Mouse (Mus musculus) v-Abl transformed pro-B cells (cell line): ENCODE measurements at regions not wholly inside any gene's neighbourhood (a gene's known extent, or its start where the extent isn't known, plus 50 kb on each side); places are given as distances from the start of the nearest gene placed in this dataset.

Experiments
- in situ Hi-C, 2 experiments: fragments of 400-800 bp; cut with MboI; formaldehyde crosslinking; loops; one replicate each; pipeline ENCODE4 v1.15.1; 2025; ENCODE audit not compliant: unreplicated experiment in 2 of 2

GRCm38 (mm10) chr10:72533859-72534258 is 120.8 kb upstream of the Zwint start:
- in situ Hi-C loops: no loop called here

- in situ Hi-C loops: no loop called here
Measured at GRCm38 (mm10) chr10:72549564-72549963, 105.1 kb upstream of the Zwint start.

GRCm38 (mm10) chr10:72551561-72551960 is 103.1 kb upstream of the Zwint start:
- in situ Hi-C loops: no loop called here

- in situ Hi-C loops: no loop called here
Measured at GRCm38 (mm10) chr10:72573991-72574652, 80.5 kb upstream of the Zwint start.

GRCm38 (mm10) chr10:72577713-72578112 is 76.9 kb upstream of the Zwint start:
- in situ Hi-C loops: no loop called here

- in situ Hi-C loops: no loop called here
Measured at GRCm38 (mm10) chr10:72578501-72578900, 76.1 kb upstream of the Zwint start.

GRCm38 (mm10) chr10:72581311-72581710 is 73.3 kb upstream of the Zwint start:
- in situ Hi-C loops: no loop called here

- in situ Hi-C loops: no loop called here
Measured at GRCm38 (mm10) chr10:72588561-72588960, 66.1 kb upstream of the Zwint start.

GRCm38 (mm10) chr10:72593049-72593448 is 61.6 kb upstream of the Zwint start:
- in situ Hi-C loops: no loop called here
